Mouse (Mus musculus) liver, postnatal 0 days (tissue): ENCODE results near the gene Ankfn1. TPM values are rescaled to one million over a fixed set of nuclear protein-coding genes. Genes with fewer than 3 reads are reported as not detected.

ENCODE experiments used
- ATAC-seq: fragments of 200-750 bp; cut with Nextera tagmentation; 2 replicates; pipeline ENCODE4 v1.8.0; 2017; ENCODE audit warnings: mild to moderate bottlenecking, moderate library complexity
- DNase-seq: peaks from one replicate; pipeline ENCODE4 v3.0.0-alpha.2; 2016
- H3K27ac ChIP-seq: fragments of 300-500 bp; sonication (generic); 2 replicates; pipeline ENCODE4 v1.5.1; 2014; ENCODE audit warnings: antibody characterized with exemption, moderate library complexity, mild to moderate bottlenecking, low read depth
- H3K27me3 ChIP-seq: fragments of 300-500 bp; sonication (generic); 2 replicates; pipeline ENCODE4 v1.6.1; 2014; ENCODE audit warnings: low read length, control low read depth, mixed read lengths; ENCODE audit not compliant: insufficient read depth
- H3K36me3 ChIP-seq: fragments of 300-500 bp; sonication (generic); replicated peaks from 2 replicates; pipeline ENCODE4 v1.6.1; 2014; ENCODE audit warnings: mild to moderate bottlenecking, control low read depth, low read length, moderate library complexity, mixed read lengths; ENCODE audit not compliant: insufficient read depth
- H3K4me1 ChIP-seq: fragments of 300-500 bp; sonication (generic); 2 replicates; pipeline ENCODE4 v1.6.1; 2014; ENCODE audit warnings: antibody characterized with exemption, mild to moderate bottlenecking, control low read depth; ENCODE audit not compliant: insufficient read depth
- H3K4me2 ChIP-seq: fragments of 300-500 bp; sonication (generic); 2 replicates; pipeline ENCODE4 v1.6.1; 2014; ENCODE audit warnings: low read depth, mild to moderate bottlenecking, low read length, moderate library complexity, mixed read lengths
- H3K4me3 ChIP-seq: fragments of 300-500 bp; sonication (generic); 2 replicates; pipeline ENCODE4 v1.5.1; 2014; ENCODE audit warnings: low read depth, low read length
- H3K9ac ChIP-seq: fragments of 300-500 bp; sonication (generic); replicated peaks from 2 replicates; pipeline ENCODE4 v1.6.1; 2014; ENCODE audit warnings: mild to moderate bottlenecking, moderate library complexity
- H3K9me3 ChIP-seq: fragments of 300-500 bp; sonication (generic); 2 replicates; pipeline ENCODE4 v1.6.1; 2016; ENCODE audit warnings: mild to moderate bottlenecking, control low read depth, low read length, mixed read lengths
- CTCF ChIP-seq: sonication (generic); IDR thresholded peaks from 2 replicates; pipeline ENCODE4 v1.5.1; 2016; ENCODE audit warnings: antibody characterized with exemption, low read depth
- EP300 ChIP-seq: IDR thresholded peaks from 2 replicates; pipeline ENCODE4 v1.6.1; 2016; ENCODE audit warnings: antibody characterized with exemption, low read depth, mild to moderate bottlenecking
- WGBS: fragments of 180-500 bp; shearing (Covaris S2); extraction: QIAGEN DNeasy Blood & Tissue Kit; methylation state at CpG from one replicate; pipeline ENCODE4 v1.1.7; 2014; ENCODE audit not compliant: insufficient replicate concordance; 5-methylcytosine and 5-hydroxymethylcytosine counted together
- polyA plus RNA-seq: library from polyadenylated mRNA; unstranded; fragments of >200 nt; fragmentation: Nextera tagmentation; extraction: Ambion mirVana; gene quantifications from 2 replicates; pipeline ENCODE4 v1.2.1, GENCODE M21; 2015

The Ankfn1 gene
- polyA plus RNA-seq, 1 experiment from 2014 or later, result not detected

DNA sequence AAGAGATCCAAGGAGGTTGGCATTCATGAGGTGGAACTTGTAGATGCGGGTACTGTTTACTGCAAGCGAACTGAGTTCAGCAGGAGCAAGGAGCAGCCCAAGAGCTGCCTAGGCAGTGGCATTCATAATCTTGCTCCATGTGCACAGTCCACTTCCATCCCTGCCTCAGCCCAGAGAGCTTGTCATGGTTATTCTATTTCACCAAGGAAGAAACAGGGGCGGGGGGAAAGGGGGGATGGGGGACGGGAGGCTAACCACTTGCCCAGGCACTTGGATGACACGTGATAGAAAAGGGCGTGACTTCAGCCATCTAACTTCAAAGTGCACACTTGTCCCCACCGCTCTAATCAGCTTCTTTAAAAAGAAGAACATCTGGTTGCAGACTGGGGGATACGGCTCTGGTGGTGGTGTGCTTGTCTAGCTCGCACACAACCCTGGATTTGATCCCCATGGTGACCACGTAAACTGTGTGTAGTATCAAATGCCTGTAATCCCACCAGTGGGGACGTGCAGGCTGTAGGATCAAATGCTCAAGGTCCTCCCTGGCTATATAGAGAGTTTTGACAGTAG, 203.1 kb downstream of the Ankfn1 start:
- no peaks in the 10 kb centered on the region for H3K9me3 ChIP-seq
- TF ChIP-seq CTCF (no peak), EP300 (no peak)
- no peak for ATAC-seq

DNA sequence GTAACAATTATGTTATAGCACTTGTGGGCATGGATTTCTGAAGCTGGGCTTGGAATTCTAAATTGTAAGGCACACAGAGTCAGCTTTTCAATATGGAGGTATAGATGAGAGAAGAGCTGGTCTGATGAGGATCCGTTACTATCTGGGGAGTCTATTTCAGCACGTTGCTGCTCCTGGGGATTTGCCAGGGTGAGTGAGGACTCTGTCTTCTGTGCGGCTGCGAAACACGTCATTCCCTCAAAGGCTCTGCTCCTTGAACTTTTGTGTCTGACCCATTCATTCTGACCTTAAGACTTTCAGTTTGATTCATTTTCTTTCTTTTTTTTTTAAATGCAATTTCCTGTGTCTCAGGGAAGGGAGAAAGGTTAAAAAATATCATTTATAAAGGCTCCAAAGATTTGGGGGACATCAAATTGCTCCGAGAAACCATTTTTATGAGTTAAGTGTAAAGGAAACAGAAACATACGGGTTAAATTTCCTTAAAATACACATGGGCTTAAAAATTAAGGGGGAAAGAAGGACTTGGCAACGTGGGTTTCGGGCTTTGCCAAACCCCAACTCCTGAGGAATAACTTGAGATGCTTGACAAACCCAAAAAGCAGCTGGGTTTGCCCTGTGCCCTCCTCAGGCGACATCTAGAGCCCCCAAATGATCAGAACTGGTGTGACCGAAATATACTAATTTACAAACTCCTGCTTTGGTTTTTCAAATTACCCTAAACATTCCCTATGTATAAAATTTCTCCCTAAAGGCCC, 207.9 kb downstream of the Ankfn1 start:
- H3K9ac ChIP-seq, result no peak overlapping the region
- no peak overlapping the region for H3K4me3 ChIP-seq
- no peak overlapping the region for H3K4me2 ChIP-seq
- H3K27ac ChIP-seq, result no peak overlapping the region
- H3K36me3 ChIP-seq, result no peaks in the 10 kb centered on the region
- WGBS, result 69% methylated on average over 11 of the region's 11 CpGs
- no peak for ATAC-seq
- H3K4me1 ChIP-seq, result no peaks in the 10 kb centered on the region
- H3K27me3 ChIP-seq, result no peaks in the 10 kb centered on the region
- no peak for DNase-seq
- no peak for TF ChIP-seq EP300
- TF ChIP-seq CTCF, result no peak
- H3K9me3 ChIP-seq, result no peaks in the 10 kb centered on the region

More for the DNA sequence above, 203.1 kb downstream of the Ankfn1 start:
- no peak overlapping the region for H3K27ac ChIP-seq
- no peaks in the 10 kb centered on the region for H3K36me3 ChIP-seq
- H3K9ac ChIP-seq, result no peak overlapping the region
- no peak for DNase-seq
- H3K4me3 ChIP-seq, result no peak overlapping the region
- 60% methylated on average over 11 of the region's 11 CpGs for WGBS
- H3K4me1 ChIP-seq, result no peaks in the 10 kb centered on the region
- no peak overlapping the region for H3K4me2 ChIP-seq
- no peaks in the 10 kb centered on the region for H3K27me3 ChIP-seq

DNA sequence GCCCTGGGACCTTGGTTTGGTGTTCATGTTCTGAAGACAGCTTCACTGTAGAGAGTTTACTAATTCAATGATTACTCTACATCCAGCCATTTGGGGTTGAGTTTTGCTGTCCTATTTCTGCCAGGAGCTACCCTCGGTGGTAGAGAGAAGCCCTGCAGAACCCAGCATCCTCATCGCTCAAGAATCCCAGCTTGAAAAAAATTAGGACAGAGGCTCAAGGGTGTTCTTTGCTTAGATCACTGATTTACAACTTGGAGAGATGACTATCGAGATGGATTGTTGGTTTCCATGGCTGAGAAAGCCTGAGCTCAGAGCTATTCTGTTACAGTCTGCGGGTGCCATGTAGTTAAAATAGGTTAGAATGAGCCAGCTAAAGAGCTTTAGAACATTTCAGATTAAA, 209.2 kb downstream of the Ankfn1 start:
- no peak for ATAC-seq
- Histone ChIP-seq H3K9me3 (no peaks in the 10 kb centered on the region), H3K4me1 (no peaks in the 10 kb centered on the region), H3K27me3 (no peaks in the 10 kb centered on the region), H3K4me3 (no peak overlapping the region), H3K36me3 (no peaks in the 10 kb centered on the region), H3K9ac (no peak overlapping the region), H3K27ac (no peak overlapping the region), H3K4me2 (no peak overlapping the region)
- WGBS, result 73% methylated on average over 4 of the region's 4 CpGs
- TF ChIP-seq CTCF, result no peak
- TF ChIP-seq EP300, result no peak
- DNase-seq, result no peak

- Histone ChIP-seq H3K4me3 (no peak overlapping the region), H3K9ac (no peak overlapping the region), H3K9me3 (no peaks in the 10 kb centered on the region), H3K27me3 (no peaks in the 10 kb centered on the region), H3K27ac (no peak overlapping the region), H3K4me2 (no peak overlapping the region), H3K4me1 (no peaks in the 10 kb centered on the region), H3K36me3 (no peaks in the 10 kb centered on the region)
- TF ChIP-seq EP300 (no peak), CTCF (no peak)
- WGBS, result 80% methylated on average over 11 of the region's 11 CpGs
- DNase-seq, result no peak
- ATAC-seq, result no peak
Measured at GRCm38 (mm10) chr11:89551441-89551840, 226.0 kb downstream of the Ankfn1 start.

- H3K27me3 ChIP-seq, result peaks cover 4% of the 10 kb centered on the region; the same call in 1 of the 2 replicates
- H3K36me3 ChIP-seq, result no peaks in the 10 kb centered on the region
- ATAC-seq (no peak), DNase-seq (no peak)
- H3K4me2 ChIP-seq, result no peak overlapping the region
- no peaks in the 10 kb centered on the region for H3K9me3 ChIP-seq
- TF ChIP-seq CTCF (no peak), EP300 (no peak)
- no peak overlapping the region for H3K27ac ChIP-seq
- 74% methylated on average over 3 of the region's 3 CpGs for WGBS
- no peak overlapping the region for H3K9ac ChIP-seq
- H3K4me3 ChIP-seq, result no peak overlapping the region
- no peaks in the 10 kb centered on the region for H3K4me1 ChIP-seq
Measured at GRCm38 (mm10) chr11:89550921-89551320, 226.5 kb downstream of the Ankfn1 start.

DNA sequence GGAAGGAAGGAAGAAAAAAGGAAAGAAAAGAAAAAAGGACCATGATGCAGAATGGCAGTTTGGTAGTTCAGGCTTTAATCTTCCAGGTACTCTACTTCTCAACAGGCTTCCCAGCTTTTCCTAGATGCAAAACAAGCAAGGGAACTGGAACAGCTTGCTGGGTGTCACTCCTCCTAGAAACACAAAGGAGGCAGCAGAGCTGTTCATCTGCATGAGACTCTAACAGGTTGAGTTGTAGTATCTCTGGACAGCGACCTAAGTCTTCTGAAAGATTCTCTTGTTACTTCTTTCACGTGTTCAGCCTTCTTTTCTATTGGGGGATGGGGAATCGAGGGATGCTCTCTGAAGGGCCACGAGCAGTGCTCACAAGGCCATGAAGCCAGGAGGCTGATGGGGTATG, 228.7 kb downstream of the Ankfn1 start:
- Histone ChIP-seq H3K27ac (no peak overlapping the region), H3K9me3 (no peaks in the 10 kb centered on the region), H3K4me2 (no peak overlapping the region), H3K4me3 (no peak overlapping the region), H3K9ac (no peak overlapping the region), H3K27me3 (peaks cover 13% of the 10 kb centered on the region; the same call in 1 of the 2 replicates), H3K36me3 (no peaks in the 10 kb centered on the region), H3K4me1 (no peaks in the 10 kb centered on the region)
- ATAC-seq (no peak), DNase-seq (no peak)
- WGBS, result 51% methylated on average over 4 of the region's 4 CpGs
- TF ChIP-seq CTCF, result no peak
- no peak for TF ChIP-seq EP300
